Mouse (Mus musculus): ENCODE measurements around the gene Naglu.
A peak's percentile ranks its signal among the peaks of the same experiment; 100 is the strongest.

Gene Naglu

GRCm38 (mm10) chr11:101069391-101070188 is at the start of gene Naglu:
Gene Naglu (plus strand): TSS chr11:101070012.
- peak; percentile 91 to 92 for DNase-seq (ENCODE audit: low spot score in 2 of 2)

- DNase-seq (ENCODE audit: low spot score in 2 of 2), result no peak
Observed at GRCm38 (mm10) chr11:101023371-101023770, 46.4 kb upstream of the Naglu start.

GRCm38 (mm10) chr11:101024001-101024400 is 45.8 kb upstream of the Naglu start:
- DNase-seq (ENCODE audit: low spot score in 2 of 2), result no peak

- DNase-seq (ENCODE audit: low spot score in 2 of 2), result no peak
Observed at GRCm38 (mm10) chr11:101027121-101027520, 42.7 kb upstream of the Naglu start.

- no peak for DNase-seq (ENCODE audit: low spot score in 2 of 2)
Observed at GRCm38 (mm10) chr11:101029320-101029719, 40.5 kb upstream of the Naglu start.

- DNase-seq (ENCODE audit: low spot score in 2 of 2), result no peak
Observed at GRCm38 (mm10) chr11:101030136-101030807, 39.5 kb upstream of the Naglu start.

- no peak for DNase-seq (ENCODE audit: low spot score in 2 of 2)
Observed at GRCm38 (mm10) chr11:101030808-101031156, 39.0 kb upstream of the Naglu start.

- no peak for DNase-seq (ENCODE audit: low spot score in 2 of 2)
Observed at GRCm38 (mm10) chr11:101031470-101031869, 38.3 kb upstream of the Naglu start.

GRCm38 (mm10) chr11:101033856-101034500 is 35.8 kb upstream of the Naglu start:
- no peak for DNase-seq (ENCODE audit: low spot score in 2 of 2)

- no peak for DNase-seq (ENCODE audit: low spot score in 2 of 2)
Observed at GRCm38 (mm10) chr11:101034614-101035327, 35.0 kb upstream of the Naglu start.

GRCm38 (mm10) chr11:101035328-101035695 is 34.5 kb upstream of the Naglu start:
- DNase-seq (ENCODE audit: low spot score in 2 of 2), result no peak

- no peak for DNase-seq (ENCODE audit: low spot score in 2 of 2)
Observed at GRCm38 (mm10) chr11:101037795-101038194, 32.0 kb upstream of the Naglu start.

GRCm38 (mm10) chr11:101045826-101046225 is 24.0 kb upstream of the Naglu start:
- no peak for DNase-seq (ENCODE audit: low spot score in 2 of 2)

GRCm38 (mm10) chr11:101046440-101046839 is 23.4 kb upstream of the Naglu start:
- DNase-seq (ENCODE audit: low spot score in 2 of 2), result no peak

GRCm38 (mm10) chr11:101047502-101047901 is 22.3 kb upstream of the Naglu start:
- no peak for DNase-seq (ENCODE audit: low spot score in 2 of 2)

- no peak for DNase-seq (ENCODE audit: low spot score in 2 of 2)
Observed at GRCm38 (mm10) chr11:101050359-101050758, 19.5 kb upstream of the Naglu start.

- DNase-seq (ENCODE audit: low spot score in 2 of 2), result no peak
Observed at GRCm38 (mm10) chr11:101051051-101051493, 18.7 kb upstream of the Naglu start.

- DNase-seq (ENCODE audit: low spot score in 2 of 2), result no peak
Observed at GRCm38 (mm10) chr11:101051617-101052016, 18.2 kb upstream of the Naglu start.

GRCm38 (mm10) chr11:101052751-101053473 is 16.9 kb upstream of the Naglu start:
- DNase-seq (ENCODE audit: low spot score in 2 of 2), result peak in 1 of 2 experiments; percentile 83

- no peak for DNase-seq (ENCODE audit: low spot score in 2 of 2)
Observed at GRCm38 (mm10) chr11:101053974-101054373, 15.8 kb upstream of the Naglu start.

GRCm38 (mm10) chr11:101055418-101055817 is 14.4 kb upstream of the Naglu start:
- DNase-seq (ENCODE audit: low spot score in 2 of 2), result no peak
